Mouse (Mus musculus): ENCODE data around the gene Sept3.

Sept3 gene

GRCm38 (mm10) chr15:82259510-82259909, 15.2 kb upstream of the Sept3 start:
- in situ Hi-C loops (cut with MboI; ENCODE audit: low pct_unique_long_range_greater_than_20kb in 1 of 2, low sequenced_read_pairs in 2 of 2, unreplicated experiment in 1 of 2): no loop called here

DNA sequence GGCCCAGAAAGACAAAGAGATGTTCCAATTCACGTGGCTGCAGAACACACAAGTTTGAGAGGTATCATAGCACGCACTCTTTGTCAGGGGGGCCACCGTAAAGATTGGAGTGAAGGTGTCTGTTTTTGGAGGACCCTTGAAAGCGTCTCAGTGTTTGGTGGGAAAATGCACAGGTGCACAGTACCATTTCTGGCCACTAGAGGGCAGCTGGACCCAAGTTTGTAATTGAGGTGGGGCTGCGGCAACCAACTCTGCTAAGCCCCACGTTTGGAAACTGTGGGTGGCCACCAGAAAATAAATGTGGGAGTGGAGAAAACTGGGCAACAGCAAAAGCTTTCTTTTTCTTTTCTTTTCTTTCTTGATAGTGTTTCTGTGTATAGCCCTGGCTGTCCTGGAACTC, 8.3 kb upstream of the Sept3 start:
- in situ Hi-C loops (cut with MboI; ENCODE audit: low pct_unique_long_range_greater_than_20kb in 1 of 2, low sequenced_read_pairs in 2 of 2, unreplicated experiment in 1 of 2): loop anchor here in 1 of 2 experiments (10.0 kb wide), 1 partner anchor 778 kb away; no protein-coding TSS in a partner anchor

- in situ Hi-C loops (cut with MboI; ENCODE audit: low pct_unique_long_range_greater_than_20kb in 1 of 2, low sequenced_read_pairs in 2 of 2, unreplicated experiment in 1 of 2): loop anchor here in 1 of 2 experiments (10.0 kb wide), 1 partner anchor 777 kb away; no protein-coding TSS in a partner anchor
Measured at GRCm38 (mm10) chr15:82268185-82268584, 6.5 kb upstream of the Sept3 start.

GRCm38 (mm10) chr15:82268783-82269182, 5.9 kb upstream of the Sept3 start:
- in situ Hi-C loops (cut with MboI; ENCODE audit: low pct_unique_long_range_greater_than_20kb in 1 of 2, low sequenced_read_pairs in 2 of 2, unreplicated experiment in 1 of 2): loop anchor here in 1 of 2 experiments (10.0 kb wide), 1 partner anchor 776 kb away; no protein-coding TSS in a partner anchor

- in situ Hi-C loops (cut with MboI; ENCODE audit: low pct_unique_long_range_greater_than_20kb in 1 of 2, low sequenced_read_pairs in 2 of 2, unreplicated experiment in 1 of 2): no loop called here
Measured at GRCm38 (mm10) chr15:82271201-82271600, 3.5 kb upstream of the Sept3 start.

GRCm38 (mm10) chr15:82272295-82272694, 2.4 kb upstream of the Sept3 start:
- in situ Hi-C loops (cut with MboI; ENCODE audit: low pct_unique_long_range_greater_than_20kb in 1 of 2, low sequenced_read_pairs in 2 of 2, unreplicated experiment in 1 of 2): no loop called here

DNA sequence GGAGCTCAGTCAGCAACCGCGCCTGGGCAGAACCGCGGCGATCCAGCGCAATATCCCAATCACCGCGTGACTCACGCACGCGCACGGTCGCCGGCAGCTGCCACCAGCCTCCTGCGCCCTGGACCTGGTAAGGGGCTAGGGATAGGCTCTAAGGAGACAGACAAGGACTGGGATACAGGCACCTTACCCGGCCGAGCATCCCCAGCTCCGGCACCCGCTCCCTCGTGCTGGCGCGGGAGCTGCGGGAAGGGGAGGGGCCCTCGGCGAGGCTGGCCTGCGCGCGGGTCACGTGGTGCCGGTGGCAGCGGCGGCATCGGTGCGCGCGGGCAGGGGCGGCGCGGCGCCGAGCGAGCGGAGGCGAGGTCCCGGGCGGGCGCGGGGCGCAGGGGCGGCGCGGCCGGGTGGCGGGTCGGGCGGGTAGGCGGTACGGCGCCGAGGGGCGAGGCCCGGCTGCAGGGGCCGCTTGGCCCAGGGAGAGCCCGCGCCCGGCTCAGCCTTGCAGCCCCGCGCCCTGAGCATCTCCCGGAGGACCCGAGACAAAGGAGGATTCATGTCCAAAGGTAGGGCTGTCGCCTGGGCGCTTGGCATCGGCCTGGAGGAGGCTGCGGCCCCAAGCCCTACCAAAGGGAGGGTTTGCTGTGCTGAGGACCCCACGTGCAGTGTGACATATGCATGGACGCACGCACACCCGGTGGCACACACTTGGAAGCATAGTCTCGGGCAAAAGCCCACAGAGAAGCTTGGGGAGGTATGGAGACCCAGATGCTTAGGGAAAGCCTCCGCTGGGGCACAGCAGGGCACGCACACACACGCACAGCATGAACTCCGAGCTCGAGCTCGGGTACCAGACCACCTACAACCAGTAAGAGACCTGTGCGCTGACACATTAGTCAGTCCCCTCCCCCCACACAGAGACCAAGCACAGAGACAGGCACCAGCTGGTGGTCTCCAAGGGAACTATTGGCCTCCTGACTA, 521 bp downstream of the Sept3 start:
- in situ Hi-C loops (cut with MboI; ENCODE audit: low pct_unique_long_range_greater_than_20kb in 1 of 2, low sequenced_read_pairs in 2 of 2, unreplicated experiment in 1 of 2): loop anchor here in 1 of 2 experiments (25.0 kb wide), 1 partner anchor 787 kb away; no protein-coding TSS in a partner anchor

DNA sequence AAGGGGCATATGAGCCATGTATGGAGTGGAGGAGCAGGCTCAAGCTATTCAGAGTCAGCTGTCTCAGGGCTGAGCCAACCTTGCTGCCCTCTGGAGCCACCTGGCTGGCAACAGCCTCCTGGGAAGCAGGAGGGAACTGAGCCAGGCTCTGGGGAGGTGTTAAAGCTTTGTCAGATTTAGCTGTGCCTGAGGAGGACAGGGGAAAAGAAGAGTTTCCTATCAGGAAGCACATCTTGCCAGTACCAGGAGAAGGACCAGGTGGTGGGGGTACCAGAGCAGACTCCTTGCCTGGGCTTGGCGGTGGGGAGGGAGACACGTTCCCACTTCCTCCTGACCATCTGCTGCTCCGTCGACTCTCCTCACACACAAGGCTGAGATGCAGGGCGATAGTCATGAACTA, 2.9 kb downstream of the Sept3 start:
- in situ Hi-C loops (cut with MboI; ENCODE audit: low pct_unique_long_range_greater_than_20kb in 1 of 2, low sequenced_read_pairs in 2 of 2, unreplicated experiment in 1 of 2): loop anchor here in 1 of 2 experiments (25.0 kb wide), 1 partner anchor 785 kb away; no protein-coding TSS in a partner anchor

DNA sequence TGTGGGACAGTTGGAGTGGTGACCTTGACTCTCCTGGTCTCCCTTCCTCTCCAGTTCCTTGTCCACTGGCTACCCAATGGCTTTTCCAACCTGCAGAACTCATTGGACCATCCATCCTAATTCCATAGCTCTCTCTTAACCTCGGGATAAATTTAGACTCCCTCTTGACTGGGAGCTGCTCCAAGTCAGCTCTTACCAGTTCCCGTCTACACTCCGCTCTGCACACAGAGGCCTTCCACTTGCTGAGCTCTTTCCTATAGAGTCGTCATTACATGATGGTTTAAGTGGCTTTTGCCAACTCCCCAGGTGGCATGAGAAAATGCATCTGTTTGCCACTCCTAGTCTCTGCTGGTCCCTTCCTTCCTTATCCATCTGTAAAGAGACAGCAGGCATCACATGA, 5.9 kb downstream of the Sept3 start:
- in situ Hi-C loops (cut with MboI; ENCODE audit: low pct_unique_long_range_greater_than_20kb in 1 of 2, low sequenced_read_pairs in 2 of 2, unreplicated experiment in 1 of 2): loop anchor here in 1 of 2 experiments (25.0 kb wide), 1 partner anchor 782 kb away; no protein-coding TSS in a partner anchor

DNA sequence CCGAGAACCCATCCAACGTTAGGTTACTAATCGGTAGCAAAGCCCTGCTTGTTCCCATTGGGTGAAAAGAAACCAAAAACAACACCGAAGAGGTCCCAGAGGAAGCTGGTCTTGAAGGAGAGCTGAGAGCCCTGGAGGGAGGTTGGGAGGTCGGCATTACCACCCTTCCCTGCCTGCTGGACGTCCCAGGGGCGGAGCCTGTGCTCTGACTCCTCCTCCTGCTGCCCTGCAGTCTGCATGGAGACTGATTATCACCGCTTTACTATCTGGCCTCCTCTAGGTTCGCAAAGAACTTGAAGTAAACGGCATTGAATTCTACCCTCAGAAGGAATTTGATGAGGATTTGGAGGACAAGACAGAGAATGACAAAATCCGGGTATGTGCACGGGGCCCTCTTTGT, 11.5 kb downstream of the Sept3 start:
- in situ Hi-C loops (cut with MboI; ENCODE audit: low pct_unique_long_range_greater_than_20kb in 1 of 2, low sequenced_read_pairs in 2 of 2, unreplicated experiment in 1 of 2): loop anchor here in 1 of 2 experiments (25.0 kb wide), 1 partner anchor 776 kb away; no protein-coding TSS in a partner anchor

- in situ Hi-C loops (cut with MboI; ENCODE audit: low pct_unique_long_range_greater_than_20kb in 1 of 2, low sequenced_read_pairs in 2 of 2, unreplicated experiment in 1 of 2): loop anchor here in 1 of 2 experiments (25.0 kb wide), 1 partner anchor 772 kb away; no protein-coding TSS in a partner anchor
Measured at GRCm38 (mm10) chr15:82290252-82290651, 15.6 kb downstream of the Sept3 start.

DNA sequence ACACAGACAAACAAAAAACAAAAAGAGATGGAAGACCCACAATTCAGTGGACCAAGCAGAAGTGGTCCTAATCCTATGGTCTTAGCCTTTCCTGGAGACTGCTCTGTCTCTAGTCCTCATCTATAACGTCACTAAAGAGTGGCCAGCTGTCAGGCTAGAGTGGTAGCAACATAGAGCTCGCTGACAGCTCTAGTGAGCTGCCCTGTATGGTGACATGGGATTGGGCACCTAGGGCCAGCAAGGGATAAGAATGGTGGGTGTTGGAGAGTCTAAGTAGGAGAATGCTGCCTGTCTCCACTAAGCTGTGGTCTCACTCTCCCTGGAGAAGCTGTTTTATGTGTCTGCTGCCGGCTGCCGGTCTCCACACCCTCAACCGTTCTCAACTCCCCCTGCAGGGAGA, 18.2 kb downstream of the Sept3 start:
- in situ Hi-C loops (cut with MboI; ENCODE audit: low pct_unique_long_range_greater_than_20kb in 1 of 2, low sequenced_read_pairs in 2 of 2, unreplicated experiment in 1 of 2): loop anchor here in 1 of 2 experiments (25.0 kb wide), 1 partner anchor 769 kb away; no protein-coding TSS in a partner anchor

GRCm38 (mm10) chr15:82293271-82293711, 18.6 kb downstream of the Sept3 start:
- in situ Hi-C loops (cut with MboI; ENCODE audit: low pct_unique_long_range_greater_than_20kb in 1 of 2, low sequenced_read_pairs in 2 of 2, unreplicated experiment in 1 of 2): loop anchor here in 1 of 2 experiments (25.0 kb wide), 1 partner anchor 769 kb away; no protein-coding TSS in a partner anchor

DNA sequence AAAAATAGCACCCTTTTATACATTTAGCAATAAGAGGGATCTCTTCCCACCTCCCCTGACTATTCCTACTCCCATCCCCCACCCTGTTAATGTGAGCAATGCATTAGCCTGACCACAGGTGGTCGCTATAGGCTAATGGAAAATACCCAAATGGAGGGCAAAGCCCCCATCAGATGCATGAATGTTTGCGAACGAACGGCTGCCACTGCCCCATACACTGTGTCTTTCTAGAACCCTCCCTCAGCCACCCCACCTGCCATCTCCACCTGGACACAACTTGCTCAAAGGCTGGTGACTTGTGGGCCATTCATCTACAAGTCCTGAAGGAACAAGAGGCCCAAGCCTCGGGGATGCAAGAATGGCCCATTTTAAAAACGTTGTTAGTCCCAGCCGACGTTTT, 19.4 kb downstream of the Sept3 start:
- in situ Hi-C loops (cut with MboI; ENCODE audit: low pct_unique_long_range_greater_than_20kb in 1 of 2, low sequenced_read_pairs in 2 of 2, unreplicated experiment in 1 of 2): loop anchor here in 1 of 2 experiments (25.0 kb wide), 1 partner anchor 768 kb away; no protein-coding TSS in a partner anchor

DNA sequence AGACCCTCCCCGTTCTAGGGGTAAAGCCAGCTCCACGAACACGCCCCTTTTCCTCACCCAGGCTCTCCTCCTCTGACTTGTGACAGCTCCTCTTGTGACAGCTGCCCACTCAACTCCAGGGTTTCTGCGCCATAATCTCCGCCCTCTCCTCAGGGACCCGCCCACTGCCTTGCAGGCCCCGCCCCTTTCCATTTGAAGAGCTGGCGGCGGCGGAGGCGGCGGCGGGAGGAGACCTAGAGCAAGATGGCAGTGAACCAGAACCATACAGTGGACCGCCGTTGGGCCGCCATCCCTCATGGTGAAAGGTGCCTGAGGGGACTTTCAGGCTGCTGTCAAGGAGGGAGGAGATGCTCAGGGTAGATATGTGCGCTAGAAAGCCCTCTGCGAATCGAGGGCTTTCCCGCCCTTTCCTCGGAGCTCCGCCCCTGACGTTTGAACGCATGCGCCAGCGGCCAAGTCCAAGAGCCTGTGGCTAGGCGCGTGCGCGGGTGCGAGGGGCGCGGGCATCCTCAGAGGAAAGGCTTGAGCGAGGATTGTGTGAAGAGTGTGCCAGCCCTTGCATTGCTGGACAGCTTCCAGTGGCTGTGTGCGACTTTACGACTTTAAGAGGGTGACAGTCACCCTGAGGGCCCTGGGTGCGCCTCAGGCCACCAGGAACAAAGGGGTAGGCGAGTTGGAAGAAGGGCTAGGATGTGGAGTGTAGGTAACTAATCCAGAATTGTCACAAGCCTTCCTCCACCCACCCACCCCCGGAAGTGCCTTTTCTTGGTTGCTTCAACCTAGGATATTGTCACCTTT, 24.3 kb downstream of the Sept3 start, which contains the start of gene Wbp2nl:
Wbp2nl (plus strand) TSS at position 191 of the 798 bp plus-strand sequence.
- in situ Hi-C loops (cut with MboI; ENCODE audit: low pct_unique_long_range_greater_than_20kb in 1 of 2, low sequenced_read_pairs in 2 of 2, unreplicated experiment in 1 of 2): loop anchor here in 1 of 2 experiments (25.0 kb wide), 1 partner anchor 763 kb away; no protein-coding TSS in a partner anchor

- in situ Hi-C loops (cut with MboI; ENCODE audit: low pct_unique_long_range_greater_than_20kb in 1 of 2, low sequenced_read_pairs in 2 of 2, unreplicated experiment in 1 of 2): no loop called here
Measured at GRCm38 (mm10) chr15:82307107-82307506, 32.4 kb downstream of the Sept3 start.

- in situ Hi-C loops (cut with MboI; ENCODE audit: low pct_unique_long_range_greater_than_20kb in 1 of 2, low sequenced_read_pairs in 2 of 2, unreplicated experiment in 1 of 2): no loop called here
Measured at GRCm38 (mm10) chr15:82308416-82308815, 33.7 kb downstream of the Sept3 start.

GRCm38 (mm10) chr15:82317839-82318238, 43.1 kb downstream of the Sept3 start:
- in situ Hi-C loops (cut with MboI; ENCODE audit: low pct_unique_long_range_greater_than_20kb in 1 of 2, low sequenced_read_pairs in 2 of 2, unreplicated experiment in 1 of 2): no loop called here
